Mouse (Mus musculus): ENCODE measurements around the gene Olfr632. TPM values are rescaled to one million over a fixed set of nuclear protein-coding genes. Genes with fewer than 3 reads are reported as not detected.

Olfr632 gene
- not detected for polyA plus RNA-seq (2017; shearing (Covaris generic))

GRCm38 (mm10) chr7:103934264-103934663, at the start of gene Olfr632:
Gene Olfr632 (plus strand): TSS chr7:103934347.

GRCm38 (mm10) chr7:103886152-103886551, 48.0 kb upstream of the Olfr632 start, which contains the start of gene Olfr66:
Gene Olfr66 (minus strand): TSS chr7:103886252.

GRCm38 (mm10) chr7:103894385-103894784, 39.8 kb upstream of the Olfr632 start, which contains the start of gene Olfr64:
Gene Olfr64 (minus strand): TSS chr7:103894485.

GRCm38 (mm10) chr7:103903187-103903586, 31.0 kb upstream of the Olfr632 start, which contains the start of gene Olfr65:
Gene Olfr65 (plus strand): TSS chr7:103903487.

GRCm38 (mm10) chr7:103928525-103928924, 5.6 kb upstream of the Olfr632 start, which contains the start of gene Olfr631:
Gene Olfr631 (plus strand): TSS chr7:103928825.

GRCm38 (mm10) chr7:103944137-103944536, 10.0 kb downstream of the Olfr632 start, which contains the start of gene Olfr633:
Gene Olfr633 (plus strand): TSS chr7:103944437.

GRCm38 (mm10) chr7:103970852-103971251, 36.7 kb downstream of the Olfr632 start, which contains the start of gene Olfr635:
Gene Olfr635 (plus strand): TSS chr7:103971152.

Other genes with a start within 250 kb of the Olfr632 start
- gene Olfr243, start 219.7 kb upstream of the Olfr632 start, polyA plus RNA-seq (2017; shearing (Covaris generic)), result not detected
- gene Olfr628, start 204.0 kb upstream of the Olfr632 start, polyA plus RNA-seq (2017; shearing (Covaris generic)), result not detected
- not detected for gene Olfr629, start 189.4 kb upstream of the Olfr632 start, polyA plus RNA-seq (2017; shearing (Covaris generic))
- gene Olfr630, start 177.0 kb upstream of the Olfr632 start, polyA plus RNA-seq (2017; shearing (Covaris generic)), result not detected
- gene Olfr69, start 162.8 kb upstream of the Olfr632 start, polyA plus RNA-seq (2017; shearing (Covaris generic)), result 0.08 TPM
- not detected for gene Olfr68, start 154.6 kb upstream of the Olfr632 start, polyA plus RNA-seq (2017; shearing (Covaris generic))
- 0.05 TPM for gene Olfr67, start 142.5 kb upstream of the Olfr632 start, polyA plus RNA-seq (2017; shearing (Covaris generic))
- 32.1 TPM for gene Hbb-bt, start 120.4 kb upstream of the Olfr632 start, polyA plus RNA-seq (2017; shearing (Covaris generic))
- gene Hbb-bs, start 106.3 kb upstream of the Olfr632 start, polyA plus RNA-seq (2017; shearing (Covaris generic)), result 155 TPM
- not detected for gene Hbb-bh2, start 93.8 kb upstream of the Olfr632 start, polyA plus RNA-seq (2017; shearing (Covaris generic))
- not detected for gene Hbb-bh1, start 91.2 kb upstream of the Olfr632 start, polyA plus RNA-seq (2017; shearing (Covaris generic))
- gene Hbb-y, start 81.1 kb upstream of the Olfr632 start, polyA plus RNA-seq (2017; shearing (Covaris generic)), result not detected
- gene Olfr66, start 48.1 kb upstream of the Olfr632 start, polyA plus RNA-seq (2017; shearing (Covaris generic)), result not detected
- gene Olfr64, start 39.9 kb upstream of the Olfr632 start, polyA plus RNA-seq (2017; shearing (Covaris generic)), result 0.07 TPM
- gene Olfr65, start 30.9 kb upstream of the Olfr632 start, polyA plus RNA-seq (2017; shearing (Covaris generic)), result not detected
- gene Olfr631, start 5.5 kb upstream of the Olfr632 start, polyA plus RNA-seq (2017; shearing (Covaris generic)), result not detected
- gene Olfr633, start 10.1 kb downstream of the Olfr632 start, polyA plus RNA-seq (2017; shearing (Covaris generic)), result not detected
- gene Olfr635, start 36.8 kb downstream of the Olfr632 start, polyA plus RNA-seq (2017; shearing (Covaris generic)), result 0.02 TPM
- gene Olfr638, start 64.4 kb downstream of the Olfr632 start, polyA plus RNA-seq (2017; shearing (Covaris generic)), result not detected
- 0.02 TPM for gene Olfr639, start 83.0 kb downstream of the Olfr632 start, polyA plus RNA-seq (2017; shearing (Covaris generic))
- gene Olfr640, start 91.2 kb downstream of the Olfr632 start, polyA plus RNA-seq (2017; shearing (Covaris generic)), result not detected
- gene Olfr641, start 101.1 kb downstream of the Olfr632 start, polyA plus RNA-seq (2017; shearing (Covaris generic)), result not detected
- not detected for gene Olfr642, start 118.3 kb downstream of the Olfr632 start, polyA plus RNA-seq (2017; shearing (Covaris generic))
- not detected for gene 4930516K23Rik, start 127.1 kb downstream of the Olfr632 start, polyA plus RNA-seq (2017; shearing (Covaris generic))
- gene Olfr644, start 137.5 kb downstream of the Olfr632 start, polyA plus RNA-seq (2017; shearing (Covaris generic)), result not detected
- gene Olfr645, start 151.1 kb downstream of the Olfr632 start, polyA plus RNA-seq (2017; shearing (Covaris generic)), result not detected
- gene Olfr646, start 170.5 kb downstream of the Olfr632 start, polyA plus RNA-seq (2017; shearing (Covaris generic)), result not detected
- gene Ubqln5, start 195.5 kb downstream of the Olfr632 start, polyA plus RNA-seq (2017; shearing (Covaris generic)), result not detected
- gene Olfr643, start 203.1 kb downstream of the Olfr632 start, polyA plus RNA-seq (2017; shearing (Covaris generic)), result not detected
- gene Ubqln3, start 208.9 kb downstream of the Olfr632 start, polyA plus RNA-seq (2017; shearing (Covaris generic)), result not detected
- gene Ubqlnl, start 216.2 kb downstream of the Olfr632 start, polyA plus RNA-seq (2017; shearing (Covaris generic)), result not detected
- gene Olfm5, start 230.5 kb downstream of the Olfr632 start, polyA plus RNA-seq (2017; shearing (Covaris generic)), result not detected
- gene Olfr648, start 249.0 kb downstream of the Olfr632 start, polyA plus RNA-seq (2017; shearing (Covaris generic)), result 0.17 TPM